Mouse (Mus musculus) retina, embryonic 14.5 days (tissue): Measurements from ENCODE around the gene Hyal4.

Source experiments
- DNase-seq: peaks from one replicate; pipeline ENCODE4 v3.0.0-alpha.2; 2015; ENCODE audit warnings: low spot score

Gene Hyal4

DNA sequence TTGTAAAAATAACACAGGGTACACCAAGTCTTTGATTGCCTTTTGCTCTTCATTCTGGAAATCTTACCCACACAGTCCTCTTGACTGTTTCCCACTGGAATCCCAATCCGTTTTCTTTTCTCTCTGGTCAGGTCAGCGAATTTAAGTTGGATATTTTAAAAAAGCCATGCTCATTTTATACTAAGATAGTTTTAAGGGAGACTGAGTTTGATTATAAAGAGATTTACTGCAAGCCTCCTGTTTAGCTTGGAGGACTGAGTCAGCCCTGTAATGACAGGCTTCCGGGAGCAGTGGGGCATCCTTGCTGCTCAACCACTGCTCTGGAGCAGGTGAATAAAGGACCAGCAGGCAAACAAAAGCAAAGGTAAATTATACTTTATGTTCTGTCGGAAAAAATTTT is at the start of gene Hyal4:
Gene Hyal4 (plus strand): TSS at position 301 of the 400 bp plus-strand sequence.
- no peak for DNase-seq

DNA sequence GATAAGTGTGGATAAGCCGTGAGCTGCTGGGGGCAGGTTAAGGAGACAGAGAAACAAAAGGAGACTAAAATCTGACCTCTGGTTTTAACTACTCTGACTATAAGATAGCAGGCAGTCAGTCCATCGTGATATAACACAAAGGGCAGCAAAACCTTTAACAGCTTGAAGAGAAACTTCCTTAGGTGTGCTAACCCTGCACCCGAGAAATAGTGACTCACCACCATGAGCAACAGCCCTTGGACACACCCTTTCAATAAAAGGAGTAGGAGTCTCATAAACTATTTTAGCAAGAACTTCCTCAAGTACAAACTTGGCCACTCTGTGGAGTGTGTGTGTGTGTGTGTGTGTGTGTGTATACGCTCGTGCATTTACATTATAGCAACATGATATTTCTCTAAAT is 41.0 kb upstream of the Hyal4 start:
- no peak for DNase-seq

DNA sequence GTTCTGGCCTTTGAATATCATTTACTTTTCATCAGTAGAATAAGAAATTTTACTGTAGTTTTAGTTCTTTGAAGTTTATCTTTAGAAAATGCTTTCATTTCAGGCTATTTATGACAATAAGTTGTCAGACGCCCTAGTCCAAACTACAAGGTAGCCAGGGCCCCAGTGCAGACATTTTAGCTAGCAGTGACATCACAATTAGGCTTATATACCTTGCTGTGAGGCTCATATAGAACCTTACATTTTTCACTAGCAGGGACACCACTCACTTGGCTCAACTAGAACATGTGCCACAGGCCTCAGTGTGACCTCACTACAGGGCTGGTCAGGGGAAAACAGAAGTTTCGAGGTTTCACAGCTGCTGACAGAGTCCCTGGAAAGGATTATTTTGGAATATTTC is 40.6 kb upstream of the Hyal4 start:
- no peak for DNase-seq

GRCm38 (mm10) chr6:24721317-24722099 is 26.6 kb upstream of the Hyal4 start:
- DNase-seq, result peak; percentile 81

- DNase-seq, result no peak
These were observed 20.0 kb upstream of the Hyal4 start for GRCm38 (mm10) chr6:24728130-24728529.

- DNase-seq, result no peak
These were observed 15.2 kb upstream of the Hyal4 start, which contains the start of gene Hyal6 for GRCm38 (mm10) chr6:24732945-24733344. Gene Hyal6 (plus strand): TSS chr6:24733245.

- DNase-seq, result no peak
These were observed 13.6 kb upstream of the Hyal4 start for GRCm38 (mm10) chr6:24734565-24734964.

- DNase-seq, result no peak
These were observed 11.2 kb downstream of the Hyal4 start for GRCm38 (mm10) chr6:24759281-24759680.

DNA sequence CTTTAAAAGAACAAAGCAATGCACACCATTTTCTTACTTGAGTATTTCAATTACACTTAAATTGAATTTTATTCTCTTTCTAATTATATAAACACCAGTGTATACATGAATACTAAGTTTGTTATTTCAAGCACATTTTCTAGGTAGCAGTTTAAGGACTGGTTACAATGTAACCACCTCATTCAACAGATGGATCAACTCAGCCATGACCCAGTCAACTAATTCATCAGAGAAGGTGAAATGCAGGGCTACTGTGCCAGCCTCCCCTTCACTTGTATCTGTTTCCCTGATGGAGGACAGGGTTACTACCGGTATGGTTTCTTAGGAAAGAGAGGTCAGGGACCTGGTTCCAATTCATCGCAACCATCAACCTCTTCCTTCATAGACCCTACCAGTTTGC is 18.1 kb downstream of the Hyal4 start:
- DNase-seq, result no peak

DNA sequence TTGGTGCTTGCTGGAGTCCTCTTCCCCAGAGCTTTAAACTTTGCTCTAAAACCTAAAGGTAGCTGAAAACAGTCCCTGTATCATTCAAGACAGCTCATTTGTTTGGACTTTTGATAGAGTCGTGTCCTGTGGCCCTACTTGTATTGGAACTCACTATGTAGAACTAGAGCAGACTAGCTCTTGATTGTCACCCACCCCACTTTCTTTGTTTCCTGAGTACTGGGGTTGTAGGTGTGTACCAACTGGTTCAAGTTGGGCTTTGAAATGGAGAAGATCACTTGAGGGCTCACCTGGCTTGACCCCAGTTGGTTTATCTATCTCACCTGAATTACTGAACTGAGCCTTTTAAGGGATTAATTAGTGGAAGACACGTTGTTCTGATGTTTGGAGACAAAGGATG is 31.1 kb downstream of the Hyal4 start:
- no peak for DNase-seq

DNA sequence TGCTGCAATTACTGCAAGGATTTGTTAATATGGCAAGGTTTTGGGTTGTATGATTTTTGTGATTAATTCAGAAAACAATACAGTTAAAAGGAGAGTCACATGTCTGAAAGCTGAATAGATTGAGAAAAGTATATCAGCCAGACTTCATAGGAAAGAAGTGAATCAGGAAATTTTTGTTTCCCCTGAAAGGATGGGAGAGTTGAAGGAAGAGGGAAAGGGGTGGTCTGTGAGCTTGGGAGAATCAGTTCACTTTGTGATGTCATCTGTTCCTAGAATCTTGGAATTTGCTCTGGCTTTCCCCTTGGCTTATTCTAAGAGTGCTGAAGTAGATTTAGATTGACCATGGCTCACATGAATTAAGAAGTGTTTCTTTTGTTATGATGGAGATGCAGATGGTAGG is 42.8 kb downstream of the Hyal4 start, which contains the start of gene Spam1:
Gene Spam1 (plus strand): TSS at position 301 of the 400 bp plus-strand sequence.
- DNase-seq, result no peak
